Mouse (Mus musculus) C3H10T1/2 (cell line): Measurements from ENCODE around the gene Gm10488. TPM values are rescaled to one million over a fixed set of nuclear protein-coding genes. Genes with fewer than 3 reads are reported as not detected.

Source experiments
- polyA plus RNA-seq, 2 experiments: library from polyadenylated mRNA; unstranded; fragments of >200 nt; fragmentation: generic; extraction: Trizol; gene quantifications; one replicate each; pipeline ENCODE4 v1.2.1; 2012; ENCODE audit warnings: missing spikeins in 2 of 2

The Gm10488 gene
- not detected for polyA plus RNA-seq

GRCm38 (mm10) chrX:29976014-29976413 lies at the start of gene Gm10488:
TSS of gene Gm10488 (plus strand) at chrX:29976314.

